Mouse (Mus musculus): ENCODE results near the gene Dab1.

DNA sequence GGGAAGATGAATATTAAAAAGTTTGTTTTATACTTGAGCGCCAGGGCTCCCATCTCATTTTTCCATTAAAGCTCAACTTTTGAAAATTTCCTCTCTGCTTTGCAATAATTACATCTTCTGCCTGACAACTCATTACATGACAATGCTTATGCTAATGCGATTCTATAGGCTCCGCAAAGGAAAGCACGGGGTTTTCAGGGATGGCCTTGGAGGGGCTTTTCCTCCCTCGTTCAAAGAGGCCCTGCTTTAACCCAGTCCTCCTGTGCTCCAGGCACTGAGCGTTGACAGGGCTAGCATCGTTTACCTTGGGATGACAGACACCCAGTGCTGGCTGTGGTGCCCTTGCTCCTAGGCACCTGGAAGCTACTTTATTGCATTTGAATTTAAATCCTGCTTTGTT is 595.6 kb downstream of the Dab1 start:
- TF ChIP-seq CEBPB (IDR thresholded peaks at IDR 0.05; ENCODE audit: low read depth) (no peak), CTCF (IDR thresholded peaks at IDR 0.05; ENCODE audit: control insufficient read depth, insufficient read depth, insufficient read length) (no peak), USF1 (IDR thresholded peaks at IDR 0.05; ENCODE audit: low read depth) (no peak), MAX (IDR thresholded peaks at IDR 0.05) (no peak), MYOD1 (IDR thresholded peaks at IDR 0.05; ENCODE audit: control insufficient read depth, insufficient read length, low read depth) (no peak), MYOG (IDR thresholded peaks at IDR 0.05; ENCODE audit: control insufficient read depth, extremely low read depth, insufficient read length) (no peak), FOSL1 (IDR thresholded peaks at IDR 0.05; ENCODE audit: insufficient read depth, low read length, poor library complexity, severe bottlenecking) (no peak)
